Mouse (Mus musculus): ENCODE results near the gene Defb19. TPM values are rescaled to one million over a fixed set of nuclear protein-coding genes. Genes with fewer than 3 reads are reported as not detected.
A peak's percentile ranks its signal among the peaks of the same experiment; 100 is the strongest.

Defb19 gene
- polyA plus RNA-seq, 1 experiment from 2014 or later: not detected

GRCm38 (mm10) chr2:152615563-152615962 is 35.5 kb upstream of the Defb19 start:
- Histone ChIP-seq H3K9me3 (no peaks in the 10 kb centered on the region), H3K4me2 (no peak overlapping the region), H3K27me3 (no peaks in the 10 kb centered on the region), H3K36me3 (no peaks in the 10 kb centered on the region), H3K27ac (replicated peaks) (no peak overlapping the region), H3K4me1 (replicated peaks) (no peaks in the 10 kb centered on the region), H3K4me3 (no peak overlapping the region), H3K9ac (no peak overlapping the region)
- peak; percentile 59 for ATAC-seq (ENCODE audit: low read depth)
- WGBS: 9% methylated on average over 7 of the region's 7 CpGs

- Histone ChIP-seq H3K27ac (replicated peaks) (no peak overlapping the region), H3K9me3 (peaks cover 4% of the 10 kb centered on the region; the same call in 1 of the 2 replicates), H3K4me1 (replicated peaks) (no peaks in the 10 kb centered on the region), H3K4me3 (no peak overlapping the region), H3K36me3 (no peaks in the 10 kb centered on the region), H3K27me3 (no peaks in the 10 kb centered on the region), H3K9ac (no peak overlapping the region), H3K4me2 (no peak overlapping the region)
- no peak for ATAC-seq (ENCODE audit: low read depth)
- 30% methylated on average over 8 of the region's 8 CpGs for WGBS
Measured at GRCm38 (mm10) chr2:152612193-152612592, 32.1 kb upstream of the Defb19 start.

- Histone ChIP-seq H3K9ac (no peak overlapping the region), H3K36me3 (no peaks in the 10 kb centered on the region), H3K9me3 (peaks cover 4% of the 10 kb centered on the region; the same call in 1 of the 2 replicates), H3K4me3 (no peak overlapping the region), H3K27ac (replicated peaks) (no peak overlapping the region), H3K4me1 (replicated peaks) (no peaks in the 10 kb centered on the region), H3K4me2 (no peak overlapping the region), H3K27me3 (no peaks in the 10 kb centered on the region)
- 81% methylated on average over 1 of the region's 1 CpGs for WGBS
- no peak for ATAC-seq (ENCODE audit: low read depth)
Measured at GRCm38 (mm10) chr2:152608719-152609118, 28.6 kb upstream of the Defb19 start.

DNA sequence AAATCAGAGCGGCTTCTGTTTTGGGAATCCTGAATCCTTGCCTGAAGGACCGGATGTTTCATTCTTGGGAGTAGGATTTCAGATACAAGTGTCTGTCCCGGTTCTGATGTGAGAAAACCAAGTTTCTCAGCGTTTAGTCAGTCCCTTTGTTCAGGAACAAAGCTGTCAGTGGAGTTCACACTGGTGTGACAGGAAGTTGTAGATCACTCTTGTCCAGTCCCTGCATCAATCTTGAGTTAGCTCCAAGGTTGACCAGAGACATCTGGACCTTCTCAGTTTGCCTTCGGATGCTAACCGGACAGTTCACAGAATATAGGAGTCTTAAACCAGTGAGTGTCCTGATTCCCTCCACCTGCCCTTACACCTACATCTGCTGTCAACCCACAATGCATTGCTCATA is 27.6 kb upstream of the Defb19 start:
- Histone ChIP-seq H3K4me2 (no peak overlapping the region), H3K4me3 (no peak overlapping the region)
- WGBS: 63% methylated on average over 6 of the region's 6 CpGs

GRCm38 (mm10) chr2:152604057-152604456 is 23.9 kb upstream of the Defb19 start, which contains the start of gene Defb36:
Gene Defb36 (plus strand): TSS chr2:152604327.
- Histone ChIP-seq H3K9me3 (peaks cover 4% of the 10 kb centered on the region; the same call in 1 of the 2 replicates), H3K27ac (replicated peaks) (no peak within 1 kb of the TSS), H3K27me3 (no peaks in the 10 kb centered on the region), H3K9ac (no peak within 1 kb of the TSS), H3K4me3 (no peak within 1 kb of the TSS), H3K4me1 (replicated peaks) (no peaks in the 10 kb centered on the region), H3K4me2 (no peak within 1 kb of the TSS), H3K36me3 (no peaks in the 10 kb centered on the region)
- ATAC-seq (ENCODE audit: low read depth): no peak
- 87% methylated on average over 15 of the region's 15 CpGs for WGBS

More for the DNA sequence above, 27.6 kb upstream of the Defb19 start:
- H3K27ac ChIP-seq (replicated peaks): no peak overlapping the region
- H3K4me1 ChIP-seq (replicated peaks): no peaks in the 10 kb centered on the region
- no peaks in the 10 kb centered on the region for H3K36me3 ChIP-seq
- H3K9ac ChIP-seq: no peak overlapping the region
- no peak for ATAC-seq (ENCODE audit: low read depth)
- peaks cover 4% of the 10 kb centered on the region; the same call in 1 of the 2 replicates for H3K9me3 ChIP-seq
- no peaks in the 10 kb centered on the region for H3K27me3 ChIP-seq

DNA sequence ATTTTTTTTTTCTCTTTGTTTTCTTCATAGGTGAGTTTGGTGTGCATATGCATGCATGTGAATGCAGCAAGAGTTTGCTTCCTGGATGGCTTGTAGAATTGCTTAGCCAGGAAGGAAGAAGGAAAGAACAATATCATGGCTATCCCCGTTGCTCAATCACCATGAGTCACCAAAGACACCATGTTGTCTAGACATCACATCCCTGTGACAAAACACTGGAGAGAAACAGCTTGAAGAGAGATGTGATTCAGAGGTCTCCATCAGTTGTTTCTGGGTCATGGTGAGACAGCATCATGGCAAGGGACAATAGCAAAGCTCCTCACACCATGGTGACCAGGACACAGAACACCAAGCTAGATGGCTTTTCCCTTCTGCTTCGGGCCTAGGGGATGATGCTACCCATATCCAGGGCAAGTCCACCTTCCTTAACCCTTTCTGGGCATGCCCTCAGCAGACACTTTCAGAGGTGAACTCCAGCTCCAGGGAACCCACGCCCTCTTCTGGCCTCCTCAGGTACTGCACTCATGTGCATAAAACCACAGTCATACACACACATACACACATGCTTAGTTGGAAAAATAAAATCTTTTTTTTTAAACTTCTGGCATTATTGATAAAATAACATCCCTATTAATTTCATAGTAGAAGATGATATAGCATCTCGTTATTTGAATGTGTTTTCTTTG is 21.3 kb upstream of the Defb19 start:
- H3K27ac ChIP-seq (replicated peaks): no peak overlapping the region
- WGBS: 78% methylated on average over 4 of the region's 4 CpGs
- H3K9ac ChIP-seq: no peak overlapping the region
- no peaks in the 10 kb centered on the region for H3K4me1 ChIP-seq (replicated peaks)
- no peaks in the 10 kb centered on the region for H3K27me3 ChIP-seq
- H3K4me3 ChIP-seq: no peak overlapping the region
- no peak overlapping the region for H3K4me2 ChIP-seq
- ATAC-seq (ENCODE audit: low read depth): no peak
- no peaks in the 10 kb centered on the region for H3K36me3 ChIP-seq
- H3K9me3 ChIP-seq: no peaks in the 10 kb centered on the region

DNA sequence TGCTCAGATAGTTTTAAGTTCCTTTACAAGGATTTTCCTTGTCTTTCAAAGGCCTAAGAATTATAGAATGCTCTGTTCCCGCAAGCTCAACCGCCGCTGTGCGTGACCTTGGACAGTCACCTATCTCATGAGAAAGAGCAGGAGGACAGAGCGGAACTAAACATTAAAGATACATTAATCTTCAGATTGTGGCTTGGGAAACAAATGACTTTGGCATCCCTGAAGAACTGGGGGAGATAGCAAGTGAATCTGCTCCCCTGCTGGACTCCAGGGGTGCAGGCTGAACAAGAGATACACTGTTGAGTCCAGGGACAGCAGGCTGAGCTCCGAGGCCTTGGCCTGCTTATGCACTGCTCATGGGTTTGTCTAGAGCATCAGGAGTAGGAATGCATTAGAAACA is 20.0 kb upstream of the Defb19 start:
- no peaks in the 10 kb centered on the region for H3K36me3 ChIP-seq

DNA sequence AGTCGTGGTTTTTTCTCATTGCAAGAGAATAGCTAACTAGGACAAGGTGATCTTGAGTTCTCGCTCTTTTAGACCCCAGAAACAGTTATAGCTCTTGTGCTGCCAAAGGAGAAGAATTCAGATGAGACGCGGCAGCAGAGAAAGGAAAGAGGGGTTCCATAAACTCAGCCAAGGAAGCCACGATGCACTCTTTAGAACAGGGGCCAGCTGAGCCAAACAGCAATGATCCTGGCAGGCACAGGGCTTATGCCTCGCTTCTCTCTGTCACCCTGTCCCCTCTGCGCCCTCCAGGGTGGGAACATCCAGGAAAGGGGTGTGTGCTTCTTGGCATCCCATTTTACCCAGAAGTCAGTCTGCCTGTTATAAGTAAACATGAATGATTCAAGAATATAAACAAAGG is 19.2 kb upstream of the Defb19 start, which contains the start of gene Defb45:
Defb45 (minus strand) TSS at position 101 of the 400 bp plus-strand sequence.
- Histone ChIP-seq H3K4me2 (no peak within 1 kb of the TSS), H3K27ac (replicated peaks) (no peak within 1 kb of the TSS), H3K9me3 (no peaks in the 10 kb centered on the region), H3K27me3 (no peaks in the 10 kb centered on the region), H3K9ac (no peak within 1 kb of the TSS), H3K36me3 (no peaks in the 10 kb centered on the region), H3K4me3 (no peak within 1 kb of the TSS), H3K4me1 (replicated peaks) (no peaks in the 10 kb centered on the region)
- 64% methylated on average over 7 of the region's 7 CpGs for WGBS
- ATAC-seq (ENCODE audit: low read depth): no peak

More for the DNA sequence above, 20.0 kb upstream of the Defb19 start:
- 73% methylated on average over 6 of the region's 6 CpGs for WGBS
- no peaks in the 10 kb centered on the region for H3K27me3 ChIP-seq
- H3K9ac ChIP-seq: no peak overlapping the region
- H3K4me2 ChIP-seq: no peak overlapping the region
- H3K4me3 ChIP-seq: no peak overlapping the region
- H3K27ac ChIP-seq (replicated peaks): no peak overlapping the region
- H3K9me3 ChIP-seq: no peaks in the 10 kb centered on the region
- H3K4me1 ChIP-seq (replicated peaks): no peaks in the 10 kb centered on the region
- no peak for ATAC-seq (ENCODE audit: low read depth)

- H3K9me3 ChIP-seq: no peaks in the 10 kb centered on the region
- WGBS: 60% methylated on average over 6 of the region's 6 CpGs
- H3K4me2 ChIP-seq: no peak overlapping the region
- no peak overlapping the region for H3K27ac ChIP-seq (replicated peaks)
- H3K27me3 ChIP-seq: no peaks in the 10 kb centered on the region
- no peaks in the 10 kb centered on the region for H3K36me3 ChIP-seq
- no peaks in the 10 kb centered on the region for H3K4me1 ChIP-seq (replicated peaks)
- ATAC-seq (ENCODE audit: low read depth): no peak
- no peak overlapping the region for H3K9ac ChIP-seq
- H3K4me3 ChIP-seq: no peak overlapping the region
Measured at GRCm38 (mm10) chr2:152589021-152589420, 8.9 kb upstream of the Defb19 start.

- no peaks in the 10 kb centered on the region for H3K36me3 ChIP-seq
- H3K4me1 ChIP-seq (replicated peaks): no peaks in the 10 kb centered on the region
- H3K4me3 ChIP-seq: no peak overlapping the region
- no peaks in the 10 kb centered on the region for H3K9me3 ChIP-seq
- no peak overlapping the region for H3K27ac ChIP-seq (replicated peaks)
- ATAC-seq (ENCODE audit: low read depth): no peak
- H3K9ac ChIP-seq: no peak overlapping the region
- WGBS: 40% methylated on average over 2 of the region's 2 CpGs
- H3K4me2 ChIP-seq: no peak overlapping the region
- H3K27me3 ChIP-seq: no peaks in the 10 kb centered on the region
Measured at GRCm38 (mm10) chr2:152588450-152588849, 8.3 kb upstream of the Defb19 start.

- H3K36me3 ChIP-seq: no peaks in the 10 kb centered on the region
- no peaks in the 10 kb centered on the region for H3K27me3 ChIP-seq
- WGBS: 73% methylated on average over 4 of the region's 4 CpGs
- H3K9ac ChIP-seq: no peak overlapping the region
- no peak overlapping the region for H3K27ac ChIP-seq (replicated peaks)
- no peak overlapping the region for H3K4me3 ChIP-seq
- no peaks in the 10 kb centered on the region for H3K4me1 ChIP-seq (replicated peaks)
- ATAC-seq (ENCODE audit: low read depth): no peak
- no peaks in the 10 kb centered on the region for H3K9me3 ChIP-seq
- no peak overlapping the region for H3K4me2 ChIP-seq
Measured at GRCm38 (mm10) chr2:152586926-152587560, 6.9 kb upstream of the Defb19 start.

- no peak for ATAC-seq (ENCODE audit: low read depth)
- Histone ChIP-seq H3K9me3 (no peaks in the 10 kb centered on the region), H3K4me3 (no peak overlapping the region), H3K4me2 (no peak overlapping the region), H3K4me1 (replicated peaks) (no peaks in the 10 kb centered on the region), H3K27me3 (no peaks in the 10 kb centered on the region), H3K27ac (replicated peaks) (no peak overlapping the region), H3K36me3 (no peaks in the 10 kb centered on the region), H3K9ac (no peak overlapping the region)
- 91% methylated on average over 11 of the region's 11 CpGs for WGBS
Measured at GRCm38 (mm10) chr2:152580612-152581011, 500 bp upstream of the Defb19 start.

Data from neural tube, embryonic 13.5 days (tissue).